Mouse (Mus musculus) c-Kit-positive CD71-positive TER-119-negative erythroid progenitor cells, embryonic 14.5 days (primary cell): Measurements from ENCODE around the gene Pck1.

Experiments
- DNase-seq: peaks from one replicate; pipeline ENCODE4 v3.0.0-alpha.2; 2013; ENCODE audit warnings: low read depth

Gene Pck1

GRCm38 (mm10) chr2:173151352-173151751, 1.5 kb upstream of the Pck1 start:
- DNase-seq, result no peak

DNA sequence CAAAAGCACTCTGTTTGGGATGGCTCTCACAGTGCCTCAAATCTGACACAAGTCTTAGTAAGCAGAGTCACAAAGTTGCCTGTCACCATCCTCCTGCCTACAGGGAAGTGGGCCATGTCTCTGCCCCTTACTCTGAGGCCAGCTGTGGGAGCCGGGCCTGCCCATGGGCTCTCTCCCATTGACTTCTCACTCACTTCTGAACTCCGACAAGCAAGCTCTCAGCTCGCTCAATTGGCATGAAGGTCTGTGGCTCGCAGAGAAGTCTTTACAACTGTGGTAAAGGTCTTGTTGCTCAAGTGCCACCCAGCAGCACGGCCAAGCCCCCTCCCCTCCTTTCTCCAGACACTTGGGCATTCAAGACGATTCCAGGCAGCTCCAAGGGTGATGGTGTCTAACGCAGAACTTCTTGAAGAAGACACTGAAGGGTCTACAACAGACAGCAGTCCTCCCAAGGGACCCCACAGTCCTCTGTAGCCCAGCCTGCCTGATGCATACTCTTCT, 1.0 kb upstream of the Pck1 start:
- DNase-seq, result no peak

DNA sequence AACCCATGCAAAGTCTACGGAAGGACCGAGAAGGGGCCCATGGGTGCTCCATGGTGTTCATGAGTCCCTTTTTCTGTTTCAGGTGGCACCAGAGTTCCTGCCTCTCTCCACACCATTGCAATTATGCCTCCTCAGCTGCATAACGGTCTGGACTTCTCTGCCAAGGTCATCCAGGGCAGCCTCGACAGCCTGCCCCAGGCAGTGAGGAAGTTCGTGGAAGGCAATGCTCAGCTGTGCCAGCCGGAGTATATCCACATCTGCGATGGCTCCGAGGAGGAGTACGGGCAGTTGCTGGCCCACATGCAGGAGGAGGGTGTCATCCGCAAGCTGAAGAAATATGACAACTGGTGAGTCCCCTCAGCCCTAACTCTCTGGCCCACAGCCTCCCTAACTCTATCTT, 418 bp downstream of the Pck1 start:
- DNase-seq, result no peak

- no peak for DNase-seq
Observed at GRCm38 (mm10) chr2:173154513-173154912, 1.7 kb downstream of the Pck1 start.

DNA sequence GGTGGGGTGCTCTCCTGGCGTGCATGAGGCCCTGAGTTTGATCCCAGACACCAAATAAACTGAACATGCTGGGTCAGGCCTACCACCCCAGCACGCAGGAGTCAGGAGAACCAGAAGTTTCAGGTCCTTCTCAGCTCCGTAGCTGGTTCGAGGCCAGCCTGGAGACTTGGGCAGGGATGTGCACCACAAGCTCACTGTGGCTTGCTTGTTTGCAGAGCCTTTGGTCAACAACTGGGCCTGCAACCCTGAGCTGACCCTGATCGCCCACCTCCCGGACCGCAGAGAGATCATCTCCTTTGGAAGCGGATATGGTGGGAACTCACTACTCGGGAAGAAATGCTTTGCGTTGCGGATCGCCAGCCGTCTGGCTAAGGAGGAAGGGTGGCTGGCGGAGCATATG, 2.1 kb downstream of the Pck1 start:
- DNase-seq, result no peak

DNA sequence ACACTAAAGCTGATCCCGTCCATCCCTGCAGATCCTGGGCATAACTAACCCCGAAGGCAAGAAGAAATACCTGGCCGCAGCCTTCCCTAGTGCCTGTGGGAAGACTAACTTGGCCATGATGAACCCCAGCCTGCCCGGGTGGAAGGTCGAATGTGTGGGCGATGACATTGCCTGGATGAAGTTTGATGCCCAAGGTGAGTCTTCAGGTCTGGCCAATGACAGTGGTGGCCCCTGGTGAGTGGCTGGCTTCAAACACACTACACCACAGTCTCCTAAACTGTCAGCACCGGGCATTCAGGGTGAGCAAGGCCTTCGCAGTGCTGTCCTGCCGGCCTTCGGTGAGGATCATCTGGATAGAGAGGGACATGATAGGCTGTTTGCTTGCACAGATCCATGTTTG, 3.1 kb downstream of the Pck1 start:
- DNase-seq, result no peak

- no peak for DNase-seq
Observed at GRCm38 (mm10) chr2:173156923-173157322, 4.1 kb downstream of the Pck1 start.

GRCm38 (mm10) chr2:173157376-173157775, 4.5 kb downstream of the Pck1 start:
- no peak for DNase-seq

- no peak for DNase-seq
Observed at GRCm38 (mm10) chr2:173157871-173158270, 5.0 kb downstream of the Pck1 start.

GRCm38 (mm10) chr2:173158390-173159055, 5.7 kb downstream of the Pck1 start:
- no peak for DNase-seq

DNA sequence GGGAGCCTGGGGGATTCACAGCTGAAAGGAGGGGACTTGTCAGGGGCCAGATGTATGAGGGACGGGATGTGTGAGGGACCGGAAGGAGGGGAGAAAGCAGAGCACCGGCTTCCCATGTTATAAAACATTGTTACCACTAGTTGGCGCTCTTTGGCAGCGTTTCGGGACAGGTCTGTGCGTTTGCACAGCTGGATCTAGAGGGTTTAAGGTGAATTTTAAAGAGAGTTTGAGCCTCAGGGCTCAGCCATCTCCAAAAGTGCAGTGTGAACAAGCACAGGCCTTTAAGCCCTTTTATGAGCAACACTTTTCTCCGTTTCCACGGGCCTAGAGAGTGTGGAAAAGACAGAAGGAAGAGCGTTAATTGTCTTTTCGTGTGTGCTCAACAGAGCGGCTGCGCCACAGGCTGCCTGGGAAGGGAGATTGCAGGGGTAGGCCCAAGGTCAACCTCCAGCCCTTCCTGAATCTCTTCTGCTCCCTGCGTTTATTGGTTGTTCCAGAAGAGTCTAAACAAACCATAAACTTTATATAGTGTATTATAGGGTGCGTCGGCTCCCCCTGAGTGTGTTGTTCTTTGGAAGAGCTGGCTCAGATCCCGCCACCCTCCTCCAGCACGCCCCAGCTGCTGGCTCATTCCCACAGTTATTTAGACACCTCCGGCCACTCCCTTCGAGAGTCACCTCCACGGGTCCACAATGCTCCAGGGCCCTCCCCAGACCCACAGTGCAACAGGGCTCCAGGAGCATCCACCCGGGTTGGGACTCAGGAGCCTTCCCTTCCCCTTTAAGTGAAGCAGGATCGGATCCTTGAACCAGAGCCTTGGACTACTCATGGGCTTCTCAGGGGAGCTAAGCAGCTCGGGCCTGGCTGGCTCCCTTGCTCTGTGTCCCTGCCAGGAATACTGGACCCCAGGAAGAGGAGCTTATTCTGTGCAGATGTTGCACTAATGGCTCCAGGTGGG, 6.8 kb downstream of the Pck1 start:
- peak; percentile 34 for DNase-seq

DNA sequence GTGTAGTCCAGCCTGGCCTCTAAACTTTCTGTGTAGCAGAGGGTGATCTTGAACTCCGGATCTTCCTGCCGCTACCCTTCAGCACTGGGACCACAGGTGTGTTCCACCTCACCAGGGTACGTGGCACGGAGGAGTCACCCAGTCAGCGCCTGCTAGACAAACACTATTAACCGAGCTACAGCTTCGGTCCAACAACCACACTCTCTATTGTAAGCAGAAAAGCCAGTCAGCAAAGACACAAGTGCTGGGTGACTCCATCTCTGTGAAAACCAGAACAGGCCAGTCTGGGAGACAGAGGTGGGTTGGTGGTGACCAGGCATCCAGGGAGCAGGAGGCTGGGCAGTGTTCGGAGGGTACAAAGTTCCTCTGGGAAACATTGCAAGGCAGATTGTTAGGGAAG, 10.5 kb downstream of the Pck1 start:
- DNase-seq, result no peak

DNA sequence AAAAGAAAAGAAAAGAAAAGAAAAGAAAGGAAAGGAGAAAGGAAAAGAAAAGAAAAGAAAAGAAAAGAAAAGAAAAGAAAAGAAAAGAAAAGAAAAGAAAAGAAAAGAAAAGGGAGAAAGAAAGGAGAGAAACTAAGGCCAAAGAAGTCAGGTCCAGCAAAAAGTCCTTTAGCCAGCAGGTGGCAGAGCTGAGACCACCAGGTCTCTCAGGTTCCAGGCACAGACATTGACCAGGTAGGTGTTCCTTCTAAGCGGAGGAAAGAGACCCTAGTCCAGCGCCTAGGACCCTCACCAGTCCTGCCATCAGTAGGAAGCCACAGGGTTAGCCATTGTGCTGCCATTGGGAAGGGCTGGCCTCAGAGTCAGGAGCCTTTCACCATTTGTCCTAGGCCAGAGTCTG, 11.5 kb downstream of the Pck1 start:
- DNase-seq, result no peak

GRCm38 (mm10) chr2:173164946-173165345, 12.1 kb downstream of the Pck1 start:
- DNase-seq, result no peak

- no peak for DNase-seq
Observed at GRCm38 (mm10) chr2:173165357-173165756, 12.5 kb downstream of the Pck1 start.

- no peak for DNase-seq
Observed at GRCm38 (mm10) chr2:173168411-173168851, 15.6 kb downstream of the Pck1 start.

DNA sequence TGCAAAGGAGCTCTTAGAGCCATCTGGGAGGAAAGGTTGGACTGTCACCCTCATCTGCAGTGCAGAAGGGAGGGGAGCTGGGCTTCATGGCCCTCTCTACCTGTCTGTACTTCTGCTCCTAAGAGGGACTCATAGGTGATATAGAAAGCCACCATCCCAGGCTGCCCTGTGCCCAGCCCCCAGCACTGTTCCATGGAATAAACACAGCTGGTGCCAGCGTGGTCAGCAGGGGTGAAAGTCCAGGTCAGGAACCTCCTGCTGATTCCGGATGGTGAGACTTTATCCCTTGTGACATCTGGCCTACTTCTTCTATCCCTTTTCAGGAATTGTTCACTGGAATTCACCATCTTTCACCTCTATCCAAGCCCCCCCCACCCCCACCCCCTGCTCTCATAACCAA, 17.2 kb downstream of the Pck1 start:
- no peak for DNase-seq

DNA sequence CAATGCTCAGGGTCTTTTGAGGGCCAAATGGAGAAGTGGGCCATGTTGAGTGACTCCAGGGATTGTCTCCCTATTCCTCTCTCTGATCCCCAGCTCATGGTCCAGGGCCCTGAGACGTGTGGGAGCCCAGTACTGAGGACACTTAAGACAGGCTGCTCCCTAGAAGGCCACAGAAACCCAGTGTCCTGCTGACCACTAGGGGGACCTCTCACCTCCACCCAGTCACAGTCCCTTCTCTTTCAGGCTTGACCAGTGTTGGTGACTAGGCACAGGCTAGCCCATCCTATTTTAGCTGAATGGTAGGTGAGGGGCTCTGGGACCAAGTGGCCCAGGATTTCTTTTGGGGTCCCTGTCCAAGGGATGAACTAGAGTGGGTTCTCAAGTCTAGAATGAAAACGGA, 17.9 kb downstream of the Pck1 start:
- DNase-seq, result no peak

- DNase-seq, result no peak
Observed at GRCm38 (mm10) chr2:173171470-173171869, 18.6 kb downstream of the Pck1 start.

DNA sequence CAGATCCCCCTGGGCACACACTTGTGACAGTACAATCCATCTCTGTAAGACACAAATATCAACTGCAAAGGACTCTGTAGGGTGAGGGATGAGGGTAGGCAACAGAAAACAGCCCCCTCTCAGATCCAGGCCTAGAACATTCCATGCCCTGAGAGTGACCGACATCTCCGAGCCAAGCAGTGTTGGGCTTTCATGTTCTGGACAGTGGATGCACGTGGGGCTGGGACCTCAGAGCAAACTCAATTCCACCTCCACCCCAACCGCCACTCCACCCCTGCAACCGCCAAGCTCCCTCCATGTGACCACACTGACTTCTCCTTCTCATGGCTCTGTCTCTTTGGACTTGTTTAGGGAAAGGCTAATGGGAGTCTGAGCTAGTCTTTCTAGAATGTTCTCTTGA, 19.1 kb downstream of the Pck1 start:
- DNase-seq, result no peak

DNA sequence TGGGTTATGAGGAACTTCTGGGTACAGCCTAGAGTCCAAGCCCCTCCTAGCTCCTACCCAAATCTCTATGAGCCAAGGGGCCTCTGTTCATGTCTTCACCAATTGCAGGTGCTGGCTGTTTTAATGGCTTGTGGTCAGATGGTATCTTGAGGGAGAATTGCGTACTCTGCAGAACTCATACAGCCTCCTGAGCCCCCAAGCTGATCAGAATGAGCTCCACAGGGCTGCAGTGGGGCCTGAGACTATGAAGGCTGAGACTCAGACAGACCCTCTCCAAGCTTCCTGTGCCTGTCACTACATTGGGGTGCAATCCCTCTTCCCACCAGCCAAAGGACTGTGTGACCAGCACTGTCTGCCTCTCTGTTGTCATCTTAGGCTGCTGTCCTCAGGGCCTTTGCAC, 19.5 kb downstream of the Pck1 start:
- no peak for DNase-seq

DNA sequence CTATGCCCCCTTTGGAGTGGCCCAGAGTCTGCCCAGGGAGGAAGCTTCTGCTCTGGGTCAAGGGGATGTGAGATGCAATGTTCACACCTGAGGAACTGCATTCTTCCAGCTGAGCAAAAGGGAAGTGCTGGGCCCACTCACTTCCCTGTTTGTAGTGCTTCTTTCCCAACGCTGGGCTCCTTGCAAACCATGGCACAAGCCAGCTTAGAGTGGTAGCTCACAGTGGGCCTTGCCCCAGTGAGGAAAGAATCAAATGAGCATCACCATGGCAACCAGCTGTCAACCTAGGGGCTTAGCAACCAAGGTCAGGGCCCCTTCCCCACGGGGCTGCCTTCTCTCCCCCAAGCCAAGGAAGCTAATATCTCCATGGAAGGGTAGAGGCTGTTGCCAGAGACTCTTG, 20.2 kb downstream of the Pck1 start:
- DNase-seq, result no peak
